Mouse (Mus musculus): Measurements from ENCODE around the gene Cyb561d2.
A peak's percentile ranks its signal among the peaks of the same experiment; 100 is the strongest.

The Cyb561d2 gene

GRCm38 (mm10) chr9:107549297-107550074 lies 7.5 kb upstream of the Cyb561d2 start:
- DNase-seq = no peak

- no peak for DNase-seq
These were observed 6.8 kb upstream of the Cyb561d2 start for GRCm38 (mm10) chr9:107548820-107549219.

GRCm38 (mm10) chr9:107547957-107548356 lies 6.0 kb upstream of the Cyb561d2 start:
- DNase-seq = no peak

GRCm38 (mm10) chr9:107547026-107547425 lies 5.0 kb upstream of the Cyb561d2 start, which contains the start of gene Zmynd10:
Gene Zmynd10, plus strand, starts transcription at chr9:107547298.
- DNase-seq = peak; percentile 93 to 95

- peak; percentile 62 to 75 for DNase-seq
These were observed 3.6 kb upstream of the Cyb561d2 start for GRCm38 (mm10) chr9:107545602-107546001.

GRCm38 (mm10) chr9:107545199-107545598 lies 3.2 kb upstream of the Cyb561d2 start:
- DNase-seq = no peak

- no peak for DNase-seq
These were observed 2.7 kb upstream of the Cyb561d2 start for GRCm38 (mm10) chr9:107544729-107545128.

- DNase-seq = no peak
These were observed 2.3 kb upstream of the Cyb561d2 start for GRCm38 (mm10) chr9:107544196-107544700.

GRCm38 (mm10) chr9:107543299-107543698 lies 1.3 kb upstream of the Cyb561d2 start:
- DNase-seq = no peak

GRCm38 (mm10) chr9:107542721-107543120 lies 728 bp upstream of the Cyb561d2 start:
- DNase-seq = no peak

- no peak for DNase-seq
These were observed 326 bp upstream of the Cyb561d2 start for GRCm38 (mm10) chr9:107542352-107542686.

GRCm38 (mm10) chr9:107541005-107541404 lies 988 bp downstream of the Cyb561d2 start:
- DNase-seq = no peak

GRCm38 (mm10) chr9:107540420-107540819 lies 1.6 kb downstream of the Cyb561d2 start:
- DNase-seq = no peak

GRCm38 (mm10) chr9:107539940-107540339 lies 2.1 kb downstream of the Cyb561d2 start:
- DNase-seq = no peak

- no peak for DNase-seq
These were observed 3.3 kb downstream of the Cyb561d2 start for GRCm38 (mm10) chr9:107538711-107539110.

GRCm38 (mm10) chr9:107538231-107538630 lies 3.8 kb downstream of the Cyb561d2 start:
- no peak for DNase-seq

- peak; percentile 26 to 30 for DNase-seq
These were observed 7.4 kb downstream of the Cyb561d2 start for GRCm38 (mm10) chr9:107534408-107535202.

- DNase-seq = peak; percentile 96 to 97
These were observed 8.1 kb downstream of the Cyb561d2 start, which contains the start of gene Tmem115 for GRCm38 (mm10) chr9:107533791-107534407. Gene Tmem115, plus strand, starts transcription at chr9:107533945.

GRCm38 (mm10) chr9:107526198-107527026 lies 15.6 kb downstream of the Cyb561d2 start:
- peak; percentile 69 to 71 for DNase-seq

- no peak for DNase-seq
These were observed 19.6 kb downstream of the Cyb561d2 start for GRCm38 (mm10) chr9:107522400-107522711.

- no peak for DNase-seq
These were observed 20.1 kb downstream of the Cyb561d2 start for GRCm38 (mm10) chr9:107521711-107522399.

- no peak for DNase-seq
These were observed 20.8 kb downstream of the Cyb561d2 start for GRCm38 (mm10) chr9:107521190-107521589.

All from lung, adult 18-20 months (tissue).